In the genomic region with DNA sequence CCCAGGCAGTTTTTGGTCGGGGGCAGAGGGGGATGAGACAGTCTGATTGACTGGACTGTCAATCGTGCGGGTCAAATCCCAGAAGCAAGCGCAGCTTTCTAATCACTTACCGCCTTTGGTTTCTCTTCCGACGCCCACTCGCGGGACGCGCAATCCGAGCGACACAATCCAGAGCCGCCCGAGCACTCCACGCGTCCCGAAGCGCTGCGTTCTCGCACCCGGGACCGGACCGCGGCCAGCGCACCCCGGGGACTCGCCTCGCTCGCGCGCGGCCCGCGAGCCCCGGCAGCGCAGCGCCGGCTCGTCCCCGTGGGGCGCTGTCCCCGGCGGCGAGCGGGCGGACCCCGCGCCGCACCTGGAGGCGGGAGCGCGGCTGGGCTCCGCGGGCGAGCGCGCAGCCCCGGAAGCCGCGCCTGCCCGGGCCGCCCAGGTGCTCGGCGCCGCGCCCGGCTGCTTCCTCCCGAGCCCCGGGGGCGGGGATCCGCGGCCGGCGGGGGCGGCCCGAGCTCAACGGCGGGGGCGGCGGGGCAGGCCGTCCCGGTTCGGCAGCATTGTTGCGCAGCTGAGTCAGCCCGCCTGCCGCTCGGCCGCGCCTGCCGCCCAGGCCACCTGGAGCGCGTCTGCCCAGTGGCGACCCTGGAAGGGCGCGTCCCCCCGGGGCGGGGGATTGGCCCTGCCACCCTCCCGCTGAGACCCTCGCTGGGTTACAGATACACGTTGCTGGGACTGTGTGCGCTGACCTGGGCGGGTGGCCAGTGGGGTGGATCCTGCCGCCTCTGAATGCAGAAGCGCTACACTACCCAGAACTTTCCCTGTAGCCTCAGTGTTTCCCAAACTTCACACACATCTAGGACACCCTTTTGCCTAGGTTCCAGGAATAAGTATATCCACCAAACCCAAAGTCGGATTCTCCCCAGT, we compare ENCODE assay signal across 9 mouse cellular contexts. TPM values are rescaled to one million over a fixed set of nuclear protein-coding genes. Genes with fewer than 3 reads are reported as not detected.
A peak's percentile ranks its signal among the peaks of the same experiment; 100 is the strongest.
DNase-seq lines count a peak whose midpoint lies in the region; ATAC-seq and TF ChIP-seq lines count a peak whose summit lies in the region.
"Had no signal": no experiment of that assay in that cellular context is flagged by ENCODE, and none has a peak within 500 bp of the region (broad histone marks: within the 10 kb centered on the region; RNA-seq: fewer than 3 reads in every experiment).

Gene Arap2 (minus strand): TSS at position 376 of the 918 bp plus-strand sequence.

- H3K4me1 ChIP-seq in brown adipose tissue, adult 24 weeks (ENCODE audit: control insufficient read depth, insufficient read depth, insufficient read length, low read length): peaks cover 13% of the 10 kb centered on the region
- H3K4me1 ChIP-seq in forebrain, embryonic 16.5 days (replicated peaks; ENCODE audit: control insufficient read depth, insufficient read depth, low read length): peaks cover 3% of the 10 kb centered on the region
- H3K4me1 ChIP-seq in lung, embryonic 14.5 days (ENCODE audit: insufficient read depth): peaks cover 10% of the 10 kb centered on the region; the same call in 1 of the 2 replicates
- 0 out of 2 replicates have a peak, but pooled peaks cover 5% of the 10 kb centered on the region for H3K4me1 ChIP-seq in neural tube, embryonic 15.5 days

- H3K27me3 ChIP-seq in forebrain, embryonic 16.5 days (replicated peaks; ENCODE audit: control insufficient read depth, insufficient read depth, low read length): no peaks in the 10 kb centered on the region
- peaks cover 3% of the 10 kb centered on the region; the same call in 1 of the 2 replicates for H3K27me3 ChIP-seq in lung, embryonic 14.5 days (ENCODE audit: insufficient read depth, low read length)
- no peaks in the 10 kb centered on the region for H3K27me3 ChIP-seq in neural tube, embryonic 15.5 days (replicated peaks)

- no peak for TF ChIP-seq CTCF in lung, embryonic 14.5 days (IDR thresholded peaks at IDR 0.05; ENCODE audit: low read depth)

- peak within 1 kb of the TSS; percentile 84 for H3K4me3 ChIP-seq in brown adipose tissue, adult 24 weeks (ENCODE audit: insufficient read depth, low read depth, low read length)
- H3K4me3 ChIP-seq in forebrain, embryonic 16.5 days (replicated peaks; ENCODE audit: low read length): peak within 1 kb of the TSS; percentile 61
- peak within 1 kb of the TSS; percentile 58 for H3K4me3 ChIP-seq in lung, embryonic 14.5 days (ENCODE audit: low read depth, low read length)
- peak within 1 kb of the TSS; percentile 67 for H3K4me3 ChIP-seq in neural tube, embryonic 15.5 days (replicated peaks)

- H3K4me2 ChIP-seq in forebrain, embryonic 16.5 days (ENCODE audit: low read length): peak within 1 kb of the TSS; percentile 80
- peak within 1 kb of the TSS; percentile 77 for H3K4me2 ChIP-seq in lung, embryonic 14.5 days
- peak within 1 kb of the TSS; percentile 91 for H3K4me2 ChIP-seq in neural tube, embryonic 15.5 days

- H3K9me3 ChIP-seq in forebrain, embryonic 16.5 days (ENCODE audit: control insufficient read depth, low read length): no peaks in the 10 kb centered on the region
- H3K9me3 ChIP-seq in lung, embryonic 14.5 days (ENCODE audit: low read depth, low read length): no peaks in the 10 kb centered on the region
- no peaks in the 10 kb centered on the region for H3K9me3 ChIP-seq in neural tube, embryonic 15.5 days (replicated peaks)

- H3K27ac ChIP-seq in brown adipose tissue, adult 24 weeks (replicated peaks; ENCODE audit: low read depth, low read length): peak within 1 kb of the TSS; percentile 76
- H3K27ac ChIP-seq in forebrain, embryonic 16.5 days (ENCODE audit: low read length): no peak within 1 kb of the TSS
- no peak within 1 kb of the TSS for H3K27ac ChIP-seq in lung, embryonic 14.5 days (ENCODE audit: low read depth)
- H3K27ac ChIP-seq in neural tube, embryonic 15.5 days (replicated peaks): no peak within 1 kb of the TSS

- ATAC-seq in forebrain, embryonic 16.5 days: peak; percentile 87
- peak; percentile 75 for ATAC-seq in lung, embryonic 14.5 days (ENCODE audit: insufficient read depth)
- peak; percentile 92 for ATAC-seq in neural tube, embryonic 15.5 days (ENCODE audit: low FRiP score)

- peak within 1 kb of the TSS; percentile 70 for H3K9ac ChIP-seq in forebrain, embryonic 16.5 days (replicated peaks; ENCODE audit: low read depth, low read length)
- peak within 1 kb of the TSS; percentile 60 for H3K9ac ChIP-seq in lung, embryonic 14.5 days
- H3K9ac ChIP-seq in neural tube, embryonic 15.5 days (replicated peaks): peak within 1 kb of the TSS; percentile 64

- intact Hi-C loops in heart, postnatal 25 days (cut with DNase I): no loop called here

- WGBS in forebrain, embryonic 16.5 days: under 1% methylated on average over 72 of the region's 106 CpGs
- 1% methylated on average over 99 of the region's 106 CpGs for WGBS in lung, embryonic 14.5 days
- WGBS in neural tube, embryonic 15.5 days: under 1% methylated on average over 89 of the region's 106 CpGs

- DNase-seq in CD4-positive helper T cell, adult 2 months (ENCODE audit: low read depth, low spot score): peak; percentile 82
- peak; percentile 52 for DNase-seq in heart, postnatal 25 days (ENCODE audit: low spot score)
- peak; percentile 28 to 61 for DNase-seq in layer of hippocampus, adult 18-20 months (ENCODE audit: low spot score in 2 of 2)
- peak; percentile 70 for DNase-seq in lung, embryonic 14.5 days
- peak; percentile 55 for DNase-seq in testis, postnatal 14 days (ENCODE audit: low spot score)

- H3K36me3 ChIP-seq in forebrain, embryonic 16.5 days (ENCODE audit: control insufficient read depth, insufficient read depth): no peaks in the 10 kb centered on the region
- H3K36me3 ChIP-seq in lung, embryonic 14.5 days (ENCODE audit: insufficient read depth): no peaks in the 10 kb centered on the region
- H3K36me3 ChIP-seq in neural tube, embryonic 15.5 days: no peaks in the 10 kb centered on the region

RNA-seq across cellular contexts. Expression of gene Arap2, which starts in this region (rescaled TPM):
- 3.9 and 6.7 TPM in 2 replicates for polyA plus RNA-seq in brown adipose tissue, adult 24 weeks (2012; ENCODE audit: insufficient read depth, insufficient read length, missing spikeins)
- 3.3 and 6.5 TPM in 2 replicates for polyA plus RNA-seq in forebrain, embryonic 16.5 days (2015; fragmentation: Nextera tagmentation; extraction: Ambion mirVana)
- 1 to 10 TPM; 7.3 to 8.2 TPM for total RNA-seq in heart, postnatal 25 days (2021)
- 10 to 100 TPM; 44.6 to 49.8 TPM for total RNA-seq in layer of hippocampus, adult 18-20 months (2021)
- 6.6 and 7.0 TPM in 2 replicates for polyA plus RNA-seq in lung, embryonic 14.5 days (2014; fragmentation: Nextera tagmentation; extraction: Ambion mirVana)
- 6.4 and 7.6 TPM in 2 replicates for polyA plus RNA-seq in neural tube, embryonic 15.5 days (2015; fragmentation: Nextera tagmentation; extraction: Ambion mirVana)
- total RNA-seq: MEL had no signal

Comparison
In these comparisons a context has a peak if more than half of its experiments do, and no peak if none do; other contexts are left out.
1. RNA of gene Arap2 (total RNA-seq): 44.6 to 49.8 TPM in layer of hippocampus, adult 18-20 months; 7.3 to 8.2 TPM in heart, postnatal 25 days; every median in the first group is over 4 times any median in the second.
2. Peak in every context shown above with its lines, with median percentiles within 50 percentile points of each other: DNase-seq, H3K4me3 ChIP-seq, ATAC-seq, H3K4me2 ChIP-seq and H3K9ac ChIP-seq.